Mouse (Mus musculus) MN1 (cell line): ENCODE data around the gene Mesp2.

Source experiments
- DNase-seq: peaks from one replicate; pipeline ENCODE4 v3.0.0-alpha.2; 2016; ENCODE audit warnings: low spot score

Mesp2 gene

DNA sequence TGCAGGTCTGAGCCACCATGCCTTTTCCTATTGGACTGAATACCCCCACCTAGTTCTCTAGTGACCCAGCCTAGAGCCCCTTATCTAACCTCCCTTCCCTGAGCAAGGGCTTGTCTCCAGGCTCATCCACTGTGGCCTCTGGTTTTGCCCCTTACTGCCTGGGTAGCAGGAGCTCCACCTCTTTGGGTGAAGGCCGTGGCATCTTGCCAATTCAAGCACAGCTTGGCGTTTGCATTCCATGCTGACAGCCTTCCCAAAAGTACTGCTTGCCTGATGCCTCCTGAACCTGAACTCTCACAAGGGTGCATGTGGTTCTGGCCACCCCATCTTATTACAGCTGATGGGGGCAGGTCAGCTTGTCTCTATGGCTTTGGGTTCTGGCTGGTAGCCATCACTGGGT is 6.6 kb upstream of the Mesp2 start:
- DNase-seq = peak; percentile 39

GRCm38 (mm10) chr7:79808561-79808960 is 2.0 kb upstream of the Mesp2 start:
- no peak for DNase-seq

DNA sequence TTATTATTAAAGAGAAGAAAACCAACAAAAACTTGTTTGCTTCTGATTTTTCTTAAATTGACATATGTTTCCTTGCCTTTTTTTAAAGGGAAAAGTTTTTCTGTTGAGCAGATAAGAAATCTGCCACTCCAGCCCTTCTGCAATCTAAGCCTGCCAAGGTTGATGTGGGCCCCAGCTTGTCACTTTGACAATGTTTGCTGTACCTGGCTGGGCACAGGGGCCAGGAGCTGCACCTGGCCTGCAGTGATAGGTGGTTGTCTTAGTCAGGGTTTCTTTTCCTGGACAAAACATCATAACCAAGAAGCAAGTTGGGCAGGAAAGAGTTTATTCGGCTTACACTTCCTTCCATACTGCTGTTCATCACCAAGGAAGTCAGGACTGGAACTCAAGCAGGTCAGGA is 2.9 kb downstream of the Mesp2 start:
- no peak for DNase-seq

DNA sequence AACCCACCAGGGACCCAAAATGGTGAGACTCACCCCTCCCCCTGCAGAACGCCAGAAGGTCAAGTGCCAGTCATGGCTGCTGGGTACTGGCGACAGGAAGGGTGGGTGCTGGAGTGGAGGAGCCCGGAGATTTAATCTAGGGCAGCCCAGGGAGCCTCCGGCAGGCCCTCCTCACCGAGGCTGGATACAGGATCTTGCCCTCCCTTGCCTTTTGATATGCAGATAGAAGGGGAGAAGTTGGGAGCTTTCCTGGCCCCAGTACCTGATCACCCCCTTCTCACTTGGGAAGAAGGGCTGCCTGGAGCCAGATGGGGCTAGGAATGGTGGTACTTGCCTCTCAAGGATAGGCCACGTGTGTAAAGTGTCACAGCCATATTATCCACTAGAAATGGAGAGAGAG is 7.8 kb downstream of the Mesp2 start:
- no peak for DNase-seq

- DNase-seq = no peak
Observed at GRCm38 (mm10) chr7:79819515-79819914, 9.0 kb downstream of the Mesp2 start.

DNA sequence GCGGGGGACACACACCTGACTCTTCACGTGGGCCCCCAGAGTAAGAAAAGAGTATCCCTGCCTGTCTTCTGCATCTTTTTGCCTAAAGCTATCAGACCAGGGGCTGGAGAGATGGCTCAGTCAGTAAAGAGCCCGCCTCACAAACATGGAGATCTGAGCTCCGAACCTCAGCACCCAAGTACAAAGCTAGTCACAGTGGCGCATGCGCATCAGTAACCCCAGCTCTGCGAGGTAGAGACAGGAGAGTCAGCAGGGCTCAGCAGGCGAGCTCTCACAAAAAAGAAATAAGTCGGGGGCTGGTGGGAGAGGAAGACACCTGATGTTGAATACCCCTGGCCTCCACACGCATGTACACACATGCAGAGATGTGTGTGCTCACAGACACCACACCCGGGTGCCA is 9.5 kb downstream of the Mesp2 start:
- no peak for DNase-seq

GRCm38 (mm10) chr7:79822092-79822695 is 11.7 kb downstream of the Mesp2 start:
- no peak for DNase-seq

DNA sequence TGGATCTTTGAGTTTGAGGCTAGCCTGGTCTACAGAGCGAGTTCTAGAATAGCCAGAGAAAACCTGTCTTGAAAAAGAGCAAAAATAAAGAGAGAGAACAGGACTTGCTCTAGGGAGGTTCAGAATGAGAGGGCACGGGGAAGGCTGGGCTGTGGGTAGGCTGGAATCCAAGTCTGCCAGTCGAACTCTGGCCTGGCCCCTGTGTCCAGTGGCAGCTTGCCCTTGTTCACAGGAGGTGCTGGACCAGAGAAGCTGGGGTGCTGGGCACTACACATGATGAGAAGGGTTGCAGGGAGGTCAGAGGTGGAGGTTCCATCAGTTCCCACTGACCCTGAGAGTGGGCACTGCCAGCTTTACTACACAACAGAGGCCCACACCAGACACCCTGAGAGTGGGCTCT is 17.8 kb downstream of the Mesp2 start:
- DNase-seq = no peak

DNA sequence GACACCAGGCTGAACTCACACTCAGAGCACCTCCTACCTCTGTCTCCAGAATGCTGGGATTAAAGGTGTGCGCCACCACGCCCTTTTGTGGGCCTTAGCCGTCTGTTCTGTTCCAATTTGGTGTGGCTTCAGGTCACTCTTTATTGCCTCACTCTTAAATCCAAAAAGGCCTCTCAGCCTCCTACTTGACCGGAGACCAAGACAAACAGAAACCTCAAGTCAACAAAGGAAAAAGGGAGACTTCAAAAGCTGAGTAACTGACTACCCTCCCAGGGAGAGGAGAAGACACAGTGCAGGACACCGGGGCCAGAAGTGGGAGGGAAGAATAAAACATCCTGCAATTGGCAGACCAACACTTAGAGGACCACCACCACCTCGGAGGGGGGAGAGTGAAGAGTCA is 20.6 kb downstream of the Mesp2 start:
- DNase-seq = no peak

DNA sequence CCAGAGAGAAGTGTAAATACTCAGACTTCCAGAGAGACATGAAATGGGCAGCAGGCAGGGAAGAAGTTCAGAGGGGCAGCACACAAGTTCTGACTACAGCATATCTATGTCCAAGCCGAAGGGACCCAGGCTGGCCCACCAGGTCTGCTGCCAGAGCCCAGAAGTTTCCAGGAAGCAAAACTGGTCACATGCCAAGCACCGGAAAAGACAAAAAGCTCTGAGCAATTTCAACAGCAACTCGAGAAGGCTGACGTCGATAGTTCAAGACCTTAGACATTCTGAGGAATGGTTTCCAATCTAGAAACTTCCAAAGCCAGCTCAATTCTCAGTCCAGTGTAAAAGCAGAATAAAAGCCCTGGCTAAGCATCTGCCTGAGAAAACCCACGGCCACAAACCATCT is 21.1 kb downstream of the Mesp2 start:
- no peak for DNase-seq

DNA sequence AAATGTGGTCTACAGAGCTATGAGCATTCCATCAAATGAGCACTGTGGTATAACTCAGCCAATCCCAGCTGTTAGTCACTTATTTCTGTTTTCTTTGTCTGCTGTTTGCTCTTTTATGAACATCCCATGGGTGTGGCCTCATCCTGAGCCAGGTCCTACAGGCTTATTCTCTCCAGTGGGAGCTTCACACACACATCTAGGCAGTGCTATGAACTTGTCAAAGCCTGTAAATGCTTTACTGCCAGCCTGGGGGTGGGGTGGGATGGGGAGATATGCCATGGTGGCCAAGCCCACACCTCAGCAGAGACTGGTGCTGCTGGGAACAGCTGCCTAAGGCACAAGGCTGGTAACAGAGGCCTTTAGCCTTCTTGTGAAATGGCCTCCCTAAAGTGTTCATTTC is 22.5 kb downstream of the Mesp2 start:
- DNase-seq = no peak

DNA sequence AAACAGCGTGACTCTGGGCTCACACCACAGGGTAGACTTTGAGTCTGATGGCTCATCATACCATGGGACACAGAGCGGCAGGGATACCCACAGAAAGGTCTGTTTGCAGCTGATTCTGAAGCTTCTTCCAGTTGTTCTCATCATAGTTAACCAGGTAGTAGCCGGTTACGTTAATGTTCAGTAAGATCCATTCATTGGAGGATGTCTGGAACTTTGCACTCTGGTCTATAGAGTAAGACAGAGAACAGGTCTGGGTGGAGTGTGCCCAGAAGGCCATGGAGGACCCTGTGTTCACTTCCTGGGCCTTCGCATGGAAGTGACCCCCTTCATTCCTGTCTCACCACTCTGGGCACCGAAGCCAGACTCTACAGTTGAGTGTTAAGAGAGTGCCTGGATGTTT is 24.7 kb downstream of the Mesp2 start:
- no peak for DNase-seq

DNA sequence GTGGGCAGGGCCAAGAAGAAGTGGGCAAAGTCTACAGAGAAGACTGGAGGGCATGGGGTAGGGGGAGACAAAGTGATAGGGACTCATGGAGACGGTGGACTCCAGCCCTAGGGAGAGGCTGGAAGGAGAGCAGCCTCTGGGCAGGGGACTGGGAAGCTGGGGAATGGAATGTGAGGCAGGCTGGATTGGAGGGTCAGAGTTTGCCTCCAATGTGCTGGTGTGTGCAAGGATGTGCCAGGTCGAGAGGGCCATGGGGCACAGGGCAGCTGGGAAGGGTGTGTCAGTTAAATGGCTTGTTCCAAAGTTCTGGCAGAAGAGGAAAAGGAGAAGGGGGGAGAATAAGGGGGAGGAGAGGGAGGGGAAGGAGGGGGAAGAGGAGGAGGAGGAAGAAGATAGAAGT is 26.7 kb downstream of the Mesp2 start:
- no peak for DNase-seq

- no peak for DNase-seq
Observed at GRCm38 (mm10) chr7:79842163-79842562, 31.6 kb downstream of the Mesp2 start.

DNA sequence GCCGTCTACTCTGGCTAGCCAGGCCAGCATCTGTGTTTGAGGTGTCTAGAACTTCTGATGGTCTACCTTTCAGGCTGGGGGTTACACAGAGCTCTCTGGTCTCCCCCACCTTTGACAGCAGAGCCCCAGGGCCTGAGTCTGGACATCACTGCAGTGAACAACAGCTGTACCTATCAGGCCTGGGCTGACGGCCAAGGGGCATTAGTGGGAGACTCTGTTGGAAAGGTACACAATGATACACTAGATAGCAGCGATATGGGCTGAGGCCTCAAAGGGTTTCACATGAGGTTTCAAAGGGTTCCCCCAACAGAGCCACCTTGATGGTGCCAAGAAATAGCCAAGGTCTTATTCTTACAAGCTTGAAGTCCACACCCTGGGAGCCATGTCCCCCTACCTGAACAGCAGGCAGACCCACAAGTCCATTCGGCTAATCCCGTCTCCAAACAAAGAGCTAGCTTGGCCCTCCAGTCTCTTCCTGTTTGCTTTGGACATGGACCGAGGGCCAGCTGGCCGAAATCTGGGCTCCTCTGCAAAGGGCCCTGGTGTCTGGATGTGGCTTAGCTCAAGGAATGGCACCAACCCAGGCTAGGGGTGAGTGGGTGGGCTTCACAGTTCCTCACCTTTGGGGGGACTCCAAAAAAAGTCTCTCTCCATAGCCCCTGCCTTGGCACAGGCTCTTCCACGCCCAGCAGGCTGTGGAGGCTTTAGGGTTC is 33.7 kb downstream of the Mesp2 start:
- no peak for DNase-seq

- DNase-seq = no peak
Observed at GRCm38 (mm10) chr7:79846342-79846741, 35.8 kb downstream of the Mesp2 start.

GRCm38 (mm10) chr7:79847456-79848451 is 37.2 kb downstream of the Mesp2 start:
- no peak for DNase-seq

- DNase-seq = no peak
Observed at GRCm38 (mm10) chr7:79856305-79856704, 45.8 kb downstream of the Mesp2 start.

DNA sequence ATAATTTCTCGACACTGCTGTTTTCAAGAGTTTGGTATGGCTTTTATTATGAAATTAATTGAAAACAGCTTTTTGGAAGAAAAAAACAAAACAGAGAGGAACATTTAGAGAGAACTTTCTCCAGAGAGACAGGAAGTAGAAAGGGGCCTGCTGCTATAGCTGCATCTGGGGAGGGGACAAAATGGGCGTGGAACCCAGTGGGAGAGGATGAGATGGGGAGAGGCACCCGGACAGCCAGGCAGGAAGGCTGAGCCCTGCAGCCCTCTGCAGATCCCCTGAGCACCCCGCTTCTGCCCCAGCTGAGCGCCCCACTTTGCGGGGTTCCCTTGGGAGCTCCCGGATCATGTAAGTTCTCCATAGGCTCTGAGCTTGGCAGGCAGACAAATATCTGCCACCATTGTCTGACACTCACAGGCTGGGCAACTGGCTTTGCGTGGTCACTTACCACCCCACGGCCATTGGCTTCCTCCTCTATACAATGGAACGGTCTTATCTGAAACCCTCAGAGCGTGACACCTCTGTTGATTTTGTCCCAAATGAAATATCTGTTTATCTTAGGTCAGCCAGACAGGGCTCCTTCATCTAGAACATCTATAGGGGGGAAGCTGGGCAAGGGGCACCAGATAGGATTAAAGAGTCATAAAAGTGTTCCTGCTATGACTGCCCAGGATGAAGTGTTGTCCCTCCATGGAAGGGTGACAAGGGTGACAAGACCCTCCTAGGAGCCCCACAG is 47.8 kb downstream of the Mesp2 start:
- no peak for DNase-seq

GRCm38 (mm10) chr7:79858956-79859630 is 48.6 kb downstream of the Mesp2 start:
- DNase-seq = peak; percentile 18

GRCm38 (mm10) chr7:79860811-79861210 is 50.3 kb downstream of the Mesp2 start, which contains the start of gene Anpep:
Anpep (minus strand) TSS chr7:79861059.
- DNase-seq = no peak
